Mouse (Mus musculus) myocyte (in vitro differentiated cells): ENCODE measurements at regions not wholly inside any gene's neighbourhood (a gene's known extent, or its start where the extent isn't known, plus 50 kb on each side); places are given as distances from the start of the nearest gene placed in this dataset.

ENCODE experiments used
- H3K27me3 ChIP-seq: one replicate; pipeline ENCODE4 v1.6.1; 2011; ENCODE audit not compliant: control insufficient read depth, insufficient read depth, insufficient read length
- H3K36me3 ChIP-seq: one replicate; pipeline ENCODE4 v1.6.1; 2011; ENCODE audit not compliant: control insufficient read depth, insufficient read depth
- H3K4me2 ChIP-seq: one replicate; pipeline ENCODE4 v1.6.1; 2011; ENCODE audit warnings: low read depth, control low read depth
- H3K4me3 ChIP-seq: one replicate; pipeline ENCODE4 v1.5.1; 2011; ENCODE audit warnings: mild to moderate bottlenecking, control low read depth, moderate library complexity
- H3K79me2 ChIP-seq: one replicate; pipeline ENCODE4 v1.6.1; 2011; ENCODE audit not compliant: control insufficient read depth, insufficient read depth
- H3ac ChIP-seq: one replicate; pipeline ENCODE4 v1.6.1; 2011; ENCODE audit not compliant: control insufficient read depth, insufficient read length
- CEBPB ChIP-seq: IDR thresholded peaks from 2 replicates; pipeline ENCODE4 v1.6.1; 2011; ENCODE audit warnings: mild to moderate bottlenecking, moderate library complexity; ENCODE audit not compliant: poor library complexity, insufficient read depth, severe bottlenecking
- E2F4 ChIP-seq: IDR thresholded peaks from one replicate; pipeline ENCODE4 v1.6.1; 2011; ENCODE audit warnings: mild to moderate bottlenecking, control low read depth, moderate library complexity; ENCODE audit not compliant: insufficient read depth
- MAX ChIP-seq: IDR thresholded peaks from one replicate; pipeline ENCODE4 v1.6.1; 2011; ENCODE audit warnings: low read depth, mild to moderate bottlenecking, control low read depth
- MYOD1 ChIP-seq, 3 experiments: IDR thresholded peaks; one replicate each; pipeline ENCODE4 v1.6.1; 2011; ENCODE audit warnings: control low read depth in 2 of 3, low read depth in 2 of 3, mild to moderate bottlenecking in 2 of 3, moderate library complexity in 1 of 3; ENCODE audit not compliant: insufficient read length in 2 of 3, control insufficient read depth in 1 of 3
- MYOG ChIP-seq, 3 experiments: IDR thresholded peaks; one replicate each; pipeline ENCODE4 v1.6.1; 2011; ENCODE audit warnings: control low read depth in 2 of 3, low read depth in 2 of 3, mild to moderate bottlenecking in 2 of 3; ENCODE audit not compliant: insufficient read length in 2 of 3, control insufficient read depth in 1 of 3, insufficient read depth in 1 of 3
- POLR2A ChIP-seq: IDR thresholded peaks from one replicate; pipeline ENCODE4 v1.6.1; 2011; ENCODE audit warnings: low read depth, mild to moderate bottlenecking, control low read depth, moderate library complexity; ENCODE audit not compliant: insufficient read length
- POLR2AphosphoS2 ChIP-seq: IDR thresholded peaks from one replicate; pipeline ENCODE4 v1.6.1; 2011; ENCODE audit warnings: low read depth, control low read depth; ENCODE audit not compliant: insufficient read length
- SRF ChIP-seq: IDR thresholded peaks from one replicate; pipeline ENCODE4 v1.6.1; 2011; ENCODE audit warnings: low read depth; ENCODE audit not compliant: control insufficient read depth, insufficient read length
- TCF12 ChIP-seq: IDR thresholded peaks from one replicate; pipeline ENCODE4 v1.6.1; 2011; ENCODE audit warnings: mild to moderate bottlenecking, control low read depth; ENCODE audit not compliant: poor library complexity, insufficient read depth, severe bottlenecking
- TCF3 ChIP-seq: IDR thresholded peaks from one replicate; pipeline ENCODE4 v1.6.1; 2011; ENCODE audit warnings: low read depth, control low read depth; ENCODE audit not compliant: insufficient read length
- USF1 ChIP-seq: IDR thresholded peaks from one replicate; pipeline ENCODE4 v1.6.1; 2011; ENCODE audit warnings: low read depth, mild to moderate bottlenecking, control low read depth, moderate library complexity

- Histone ChIP-seq H3K4me3 (no peak overlapping the region), H3K36me3 (no peaks in the 10 kb centered on the region), H3K4me2 (no peak overlapping the region), H3K27me3 (no peaks in the 10 kb centered on the region), H3ac (no peak overlapping the region), H3K79me2 (no peaks in the 10 kb centered on the region)
- TF ChIP-seq CEBPB (no peak), MYOD1 (IDR thresholded peaks at IDR 0.05; ENCODE audit: control insufficient read depth in 1 of 3, insufficient read length in 2 of 3, low read depth in 2 of 3) (no peak), POLR2AphosphoS2 (no peak), TCF12 (no peak), MYOG (IDR thresholded peaks at IDR 0.05; ENCODE audit: control insufficient read depth in 1 of 3, insufficient read depth in 1 of 3, insufficient read length in 2 of 3, low read depth in 2 of 3) (no peak), SRF (no peak), MAX (no peak), E2F4 (no peak)
Observed at GRCm38 (mm10) chr5:85767157-85767556, 298.2 kb downstream of the Cenpc1 start.

DNA sequence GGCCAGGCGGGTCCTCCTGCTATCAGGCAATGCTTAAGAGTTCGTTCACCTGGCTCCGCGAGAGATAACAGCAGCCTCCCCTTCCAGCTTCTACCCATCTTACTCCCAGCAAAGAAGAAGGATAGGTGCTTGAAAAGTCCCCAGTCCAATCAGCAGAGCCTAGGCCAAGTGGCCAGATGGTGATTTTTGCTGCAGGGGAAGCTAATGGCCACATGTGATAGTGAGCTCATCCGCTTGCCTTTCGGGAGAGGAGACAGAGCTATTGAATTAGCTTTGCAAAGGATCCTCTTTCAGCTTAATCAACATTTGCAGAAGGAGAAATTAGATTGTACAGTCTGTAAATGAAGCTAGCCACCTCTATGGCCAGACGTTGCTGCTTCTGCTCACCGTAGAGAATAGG lies 308.7 kb downstream of the Cenpc1 start:
- Histone ChIP-seq H3K4me2 (no peak overlapping the region), H3K4me3 (no peak overlapping the region), H3K27me3 (no peaks in the 10 kb centered on the region), H3ac (no peak overlapping the region), H3K36me3 (no peaks in the 10 kb centered on the region), H3K79me2 (no peaks in the 10 kb centered on the region)
- TF ChIP-seq E2F4 = no peak
- TF ChIP-seq TCF3 = no peak

DNA sequence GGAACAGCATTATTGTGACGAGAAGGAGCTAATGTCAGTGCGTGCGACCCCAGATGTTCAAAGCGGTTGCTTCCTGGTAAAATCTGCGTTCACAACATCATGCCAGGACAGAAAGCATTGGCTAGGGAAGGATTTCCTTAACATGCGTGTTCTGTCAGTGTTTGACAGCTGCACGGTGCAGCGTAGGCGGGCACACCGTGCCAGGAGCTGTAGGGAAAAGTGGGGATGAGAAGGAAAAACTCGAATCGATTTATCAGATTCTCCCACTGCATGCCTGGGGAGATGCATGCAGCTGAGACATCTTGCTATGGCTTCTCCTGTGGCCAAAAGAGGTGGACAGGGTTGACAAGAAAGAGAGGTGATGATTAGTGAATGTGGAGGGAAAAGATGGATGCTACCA lies 311.2 kb downstream of the Cenpc1 start:
- no peaks in the 10 kb centered on the region for H3K79me2 ChIP-seq
- no peak overlapping the region for H3K4me2 ChIP-seq
- TF ChIP-seq POLR2AphosphoS2 (no peak), MYOG (IDR thresholded peaks at IDR 0.05; ENCODE audit: control insufficient read depth in 1 of 3, insufficient read depth in 1 of 3, insufficient read length in 2 of 3, low read depth in 2 of 3) (no peak), SRF (no peak), E2F4 (no peak), USF1 (no peak), CEBPB (no peak), MYOD1 (IDR thresholded peaks at IDR 0.05; ENCODE audit: control insufficient read depth in 1 of 3, insufficient read length in 2 of 3, low read depth in 2 of 3) (no peak), TCF3 (no peak), MAX (no peak), POLR2A (no peak)
- no peak overlapping the region for H3ac ChIP-seq
- H3K27me3 ChIP-seq = no peaks in the 10 kb centered on the region
- no peaks in the 10 kb centered on the region for H3K36me3 ChIP-seq
- no peak overlapping the region for H3K4me3 ChIP-seq

DNA sequence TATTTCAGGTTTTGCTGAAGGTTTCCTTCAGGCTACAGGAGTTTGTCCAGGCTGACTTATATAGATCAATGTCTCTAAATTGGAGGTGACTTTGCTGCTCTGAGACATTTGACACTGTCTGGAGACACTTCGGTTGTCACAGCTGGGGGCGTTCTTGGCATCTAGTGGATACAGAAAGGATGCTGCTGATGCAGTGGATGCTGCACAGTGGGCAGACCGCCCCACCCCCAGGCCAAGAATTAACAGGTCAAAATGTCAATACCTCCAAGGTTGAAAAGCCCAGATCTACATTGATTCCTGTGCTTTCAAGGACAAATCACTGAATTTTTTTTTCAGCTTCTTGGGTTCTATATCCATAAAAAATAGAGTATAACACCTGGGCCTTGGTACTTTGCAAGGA lies 312.3 kb downstream of the Cenpc1 start:
- no peak for TF ChIP-seq TCF12
- TF ChIP-seq SRF = no peak
- no peak for TF ChIP-seq POLR2AphosphoS2
- no peak for TF ChIP-seq CEBPB
- no peak for TF ChIP-seq E2F4
- TF ChIP-seq TCF3 = no peak
- no peak for TF ChIP-seq USF1
- no peak for TF ChIP-seq MAX
- TF ChIP-seq POLR2A = no peak
- TF ChIP-seq MYOD1 (IDR thresholded peaks at IDR 0.05; ENCODE audit: control insufficient read depth in 1 of 3, insufficient read length in 2 of 3, low read depth in 2 of 3) = no peak
- Histone ChIP-seq H3ac (no peak overlapping the region), H3K4me3 (no peak overlapping the region), H3K4me2 (no peak overlapping the region), H3K27me3 (no peaks in the 10 kb centered on the region), H3K79me2 (no peaks in the 10 kb centered on the region), H3K36me3 (no peaks in the 10 kb centered on the region)

- TF ChIP-seq TCF12 (no peak), MYOG (IDR thresholded peaks at IDR 0.05; ENCODE audit: control insufficient read depth in 1 of 3, insufficient read depth in 1 of 3, insufficient read length in 2 of 3, low read depth in 2 of 3) (no peak)
- Histone ChIP-seq H3K36me3 (no peaks in the 10 kb centered on the region), H3K4me2 (no peak overlapping the region), H3ac (no peak overlapping the region), H3K27me3 (no peaks in the 10 kb centered on the region), H3K79me2 (no peaks in the 10 kb centered on the region), H3K4me3 (no peak overlapping the region)
Observed at GRCm38 (mm10) chr5:85751649-85752048, 313.7 kb downstream of the Cenpc1 start.

DNA sequence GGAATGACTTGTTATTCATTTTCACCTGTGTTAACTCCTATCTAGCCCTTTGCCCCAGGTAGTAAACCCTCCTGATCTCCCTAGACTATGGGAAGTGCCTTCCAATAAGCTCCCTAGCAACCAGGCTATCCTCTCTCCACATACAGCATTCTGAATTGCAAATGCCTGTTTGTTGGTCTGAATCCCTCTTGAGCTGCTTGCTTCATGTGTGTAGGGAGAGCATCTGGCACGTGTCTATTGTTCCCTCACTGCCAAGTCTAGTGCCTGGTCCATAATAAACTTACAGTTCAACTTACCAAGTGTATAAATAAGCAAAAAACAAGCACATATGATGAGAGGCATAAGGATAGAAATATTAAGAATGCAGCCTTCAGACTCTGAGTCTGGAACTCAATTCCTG lies 314.5 kb downstream of the Cenpc1 start:
- H3K27me3 ChIP-seq = no peaks in the 10 kb centered on the region
- no peak overlapping the region for H3ac ChIP-seq
- TF ChIP-seq POLR2AphosphoS2 (no peak), TCF3 (no peak)
- H3K79me2 ChIP-seq = no peaks in the 10 kb centered on the region
- H3K36me3 ChIP-seq = no peaks in the 10 kb centered on the region
- no peak overlapping the region for H3K4me3 ChIP-seq
- H3K4me2 ChIP-seq = no peak overlapping the region
